Mouse (Mus musculus): ENCODE measurements around the gene Gm16223. TPM values are rescaled to one million over a fixed set of nuclear protein-coding genes. Genes with fewer than 3 reads are reported as not detected.

Gm16223 gene
- polyA plus RNA-seq (2015; fragmentation: Nextera tagmentation; extraction: Ambion mirVana), result not detected in 2 replicates

DNA sequence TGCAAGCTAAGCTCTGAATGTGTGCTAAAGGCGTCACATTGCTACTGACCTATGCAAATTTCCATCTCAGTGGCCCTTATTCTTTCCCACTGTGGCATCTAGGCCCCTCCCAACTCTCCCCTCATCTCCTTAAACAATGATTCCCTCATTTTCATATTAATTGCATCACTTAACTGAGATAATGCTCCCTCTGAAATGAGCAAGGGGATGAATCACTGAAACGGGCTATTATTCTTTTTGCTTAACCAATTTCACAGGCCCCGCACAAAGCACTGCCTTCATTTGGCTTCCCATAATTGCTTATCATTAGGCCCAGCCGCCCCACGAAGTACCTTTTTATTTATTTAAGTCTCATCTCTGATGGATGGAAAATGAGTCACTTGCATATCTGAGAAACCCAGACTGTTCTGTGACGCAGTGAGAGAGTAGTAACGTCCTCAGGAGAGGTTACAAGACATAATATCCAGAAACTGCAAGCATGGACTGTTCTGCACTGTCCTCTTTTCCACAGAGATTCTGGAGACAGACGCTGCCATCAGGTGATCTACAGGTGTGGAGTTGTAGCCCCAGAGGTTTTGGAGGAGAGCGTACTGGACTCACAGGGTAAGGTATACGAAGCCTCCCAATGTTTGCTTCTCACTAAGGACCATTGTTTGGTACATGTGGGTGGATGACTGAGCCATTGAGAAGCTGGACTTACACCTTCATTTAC, at the start of gene Gm16223:
Gene Gm16223 (plus strand): TSS at position 485 of the 712 bp plus-strand sequence.
- no peak within 1 kb of the TSS for H3K27ac ChIP-seq
- H3K9ac ChIP-seq, result no peak within 1 kb of the TSS
- no peaks in the 10 kb centered on the region for H3K4me1 ChIP-seq
- H3K4me2 ChIP-seq, result no peak within 1 kb of the TSS
- no peak for ATAC-seq (ENCODE audit: borderline replicate concordance, extremely low read depth, low FRiP score, low TSS enrichment)
- WGBS, result 73% methylated on average over 10 of the region's 10 CpGs
- no peaks in the 10 kb centered on the region for H3K27me3 ChIP-seq
- H3K36me3 ChIP-seq, result no peaks in the 10 kb centered on the region
- no peaks in the 10 kb centered on the region for H3K9me3 ChIP-seq
- no peak within 1 kb of the TSS for H3K4me3 ChIP-seq

DNA sequence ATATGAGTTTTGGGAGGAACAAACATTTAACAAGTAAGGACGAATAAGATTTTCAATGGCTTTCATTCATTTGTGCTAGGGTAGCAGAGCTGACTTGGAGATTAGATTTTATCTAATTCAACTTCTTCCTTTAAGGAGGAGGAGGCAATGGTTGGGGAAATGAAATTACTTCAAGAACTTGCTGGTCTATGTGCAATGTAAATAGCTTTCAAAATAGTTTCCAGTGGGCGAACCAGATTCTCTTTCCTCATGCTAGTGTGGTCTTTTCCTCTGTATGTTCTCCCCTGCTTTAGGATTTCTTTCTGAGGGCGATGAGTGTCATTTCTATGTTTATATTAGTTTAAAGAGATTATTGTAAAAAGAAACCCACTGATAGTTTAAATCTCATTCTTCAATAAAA, 45.7 kb upstream of the Gm16223 start:
- no peak overlapping the region for H3K9ac ChIP-seq
- no peaks in the 10 kb centered on the region for H3K9me3 ChIP-seq
- no peaks in the 10 kb centered on the region for H3K36me3 ChIP-seq
- ATAC-seq (ENCODE audit: borderline replicate concordance, extremely low read depth, low FRiP score, low TSS enrichment), result no peak
- H3K4me3 ChIP-seq, result no peak overlapping the region
- H3K27ac ChIP-seq, result no peak overlapping the region
- no peak overlapping the region for H3K4me2 ChIP-seq
- no peaks in the 10 kb centered on the region for H3K4me1 ChIP-seq
- H3K27me3 ChIP-seq, result no peaks in the 10 kb centered on the region
- WGBS, result 58% methylated on average over 3 of the region's 3 CpGs

DNA sequence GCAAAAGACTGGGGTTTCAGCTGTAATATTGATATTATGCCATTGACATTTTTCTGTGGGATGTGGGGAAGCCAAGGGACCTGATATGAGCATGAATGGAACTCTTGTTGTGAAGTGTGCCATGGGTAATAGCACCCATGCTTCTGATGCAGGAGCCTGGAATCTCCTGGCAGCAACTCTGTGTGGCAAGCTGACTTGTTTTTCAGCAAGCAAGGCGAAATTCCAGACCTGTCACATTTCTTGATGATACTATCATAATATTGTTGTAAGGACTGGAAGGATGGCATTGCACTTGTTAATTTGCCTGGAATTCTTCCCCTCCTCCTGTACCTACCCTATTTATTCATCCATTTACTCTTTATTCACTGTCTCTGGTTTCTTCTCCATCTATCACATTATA, 44.2 kb upstream of the Gm16223 start:
- 65% methylated on average over 1 of the region's 1 CpGs for WGBS
- no peaks in the 10 kb centered on the region for H3K4me1 ChIP-seq
- H3K9ac ChIP-seq, result no peak overlapping the region
- no peak overlapping the region for H3K27ac ChIP-seq
- no peak for ATAC-seq (ENCODE audit: borderline replicate concordance, extremely low read depth, low FRiP score, low TSS enrichment)
- H3K4me2 ChIP-seq, result no peak overlapping the region
- H3K36me3 ChIP-seq, result no peaks in the 10 kb centered on the region
- H3K27me3 ChIP-seq, result no peaks in the 10 kb centered on the region
- no peaks in the 10 kb centered on the region for H3K9me3 ChIP-seq
- no peak overlapping the region for H3K4me3 ChIP-seq

DNA sequence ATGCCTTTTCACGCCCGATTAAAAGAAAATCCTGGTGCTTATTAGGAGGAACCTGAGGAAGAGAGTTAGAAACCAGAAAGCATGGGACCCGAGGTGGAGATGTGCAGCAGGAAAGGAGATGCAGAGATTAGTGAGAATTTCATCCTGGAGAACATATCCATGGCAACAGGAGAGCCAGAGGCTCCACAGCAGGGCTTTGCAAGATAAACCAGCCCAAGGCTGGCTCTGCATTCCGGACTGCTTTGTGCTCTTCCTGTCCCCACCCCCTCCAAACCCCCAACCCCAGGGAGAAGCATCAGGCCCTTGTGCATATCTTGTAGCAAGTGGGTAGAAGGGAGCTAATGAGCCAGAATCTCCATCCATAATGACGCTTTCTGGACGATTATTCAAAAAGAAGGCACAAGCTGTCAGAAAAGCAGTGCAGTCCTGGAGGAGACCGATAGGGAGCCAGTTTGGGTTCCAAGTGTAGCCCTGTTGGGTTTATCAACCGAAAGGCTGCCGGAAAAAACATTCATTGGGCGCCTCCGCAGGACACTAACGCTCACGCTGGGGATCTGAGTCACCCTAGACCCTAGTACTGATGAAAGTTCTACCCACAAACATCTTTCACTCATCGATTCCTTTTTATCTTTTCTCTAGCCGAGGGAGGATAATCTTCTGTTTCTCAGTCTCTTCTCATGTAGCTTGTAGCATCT, 31.2 kb upstream of the Gm16223 start:
- WGBS, result 49% methylated on average over 15 of the region's 15 CpGs
- ATAC-seq (ENCODE audit: borderline replicate concordance, extremely low read depth, low FRiP score, low TSS enrichment), result no peak
- no peaks in the 10 kb centered on the region for H3K9me3 ChIP-seq
- no peaks in the 10 kb centered on the region for H3K27me3 ChIP-seq
- H3K9ac ChIP-seq, result no peak overlapping the region
- H3K4me2 ChIP-seq, result no peak overlapping the region
- no peak overlapping the region for H3K4me3 ChIP-seq
- H3K4me1 ChIP-seq, result no peaks in the 10 kb centered on the region
- H3K27ac ChIP-seq, result no peak overlapping the region
- no peaks in the 10 kb centered on the region for H3K36me3 ChIP-seq

DNA sequence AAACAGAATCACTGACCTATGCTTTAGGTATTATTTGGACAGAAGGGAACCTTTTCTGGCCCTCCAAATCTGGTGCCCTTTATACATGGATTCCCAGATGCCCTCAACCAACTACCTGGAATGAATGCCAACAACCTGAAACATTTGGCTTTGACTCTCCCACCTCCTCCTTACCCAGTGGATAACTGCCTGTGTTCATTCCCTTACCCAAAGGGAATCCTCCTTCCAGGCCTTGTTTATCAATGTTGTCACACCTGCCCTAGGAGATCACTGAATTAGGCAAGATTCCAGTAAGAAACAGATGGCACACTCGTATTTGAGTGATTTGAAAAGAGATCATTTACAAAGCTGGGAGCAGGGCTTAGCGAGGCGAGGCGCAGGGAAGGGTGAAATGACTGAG, 13.1 kb upstream of the Gm16223 start:
- H3K4me1 ChIP-seq, result no peaks in the 10 kb centered on the region
- H3K4me3 ChIP-seq, result no peak overlapping the region
- H3K36me3 ChIP-seq, result no peaks in the 10 kb centered on the region
- no peak overlapping the region for H3K4me2 ChIP-seq
- no peak overlapping the region for H3K9ac ChIP-seq
- H3K27me3 ChIP-seq, result no peaks in the 10 kb centered on the region
- no peaks in the 10 kb centered on the region for H3K9me3 ChIP-seq
- H3K27ac ChIP-seq, result no peak overlapping the region
- WGBS, result 76% methylated on average over 4 of the region's 4 CpGs
- no peak for ATAC-seq (ENCODE audit: borderline replicate concordance, extremely low read depth, low FRiP score, low TSS enrichment)

DNA sequence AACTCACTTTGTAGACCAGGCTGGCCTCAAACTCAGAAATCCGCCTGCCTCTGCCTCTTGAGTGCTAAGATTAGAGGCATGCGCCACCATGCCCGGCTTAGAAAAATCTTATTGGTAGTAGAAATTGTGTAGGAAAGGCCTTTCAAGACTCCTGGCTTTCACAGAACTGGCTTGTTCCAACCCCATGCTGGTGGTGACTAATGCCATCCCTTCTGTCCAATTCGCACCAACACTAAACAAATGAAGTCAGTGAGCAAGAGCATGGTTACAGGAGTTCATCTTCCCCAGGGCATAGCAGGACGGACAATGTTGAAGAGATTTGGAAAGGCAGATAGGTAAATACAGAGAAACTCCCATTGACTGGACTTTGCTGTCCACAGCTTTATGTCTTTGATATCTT, 12.6 kb upstream of the Gm16223 start:
- Histone ChIP-seq H3K4me3 (no peak overlapping the region), H3K4me2 (no peak overlapping the region), H3K27ac (no peak overlapping the region), H3K4me1 (no peaks in the 10 kb centered on the region), H3K27me3 (no peaks in the 10 kb centered on the region), H3K36me3 (no peaks in the 10 kb centered on the region), H3K9ac (no peak overlapping the region), H3K9me3 (no peaks in the 10 kb centered on the region)
- WGBS, result 81% methylated on average over 5 of the region's 5 CpGs
- ATAC-seq (ENCODE audit: borderline replicate concordance, extremely low read depth, low FRiP score, low TSS enrichment), result no peak

DNA sequence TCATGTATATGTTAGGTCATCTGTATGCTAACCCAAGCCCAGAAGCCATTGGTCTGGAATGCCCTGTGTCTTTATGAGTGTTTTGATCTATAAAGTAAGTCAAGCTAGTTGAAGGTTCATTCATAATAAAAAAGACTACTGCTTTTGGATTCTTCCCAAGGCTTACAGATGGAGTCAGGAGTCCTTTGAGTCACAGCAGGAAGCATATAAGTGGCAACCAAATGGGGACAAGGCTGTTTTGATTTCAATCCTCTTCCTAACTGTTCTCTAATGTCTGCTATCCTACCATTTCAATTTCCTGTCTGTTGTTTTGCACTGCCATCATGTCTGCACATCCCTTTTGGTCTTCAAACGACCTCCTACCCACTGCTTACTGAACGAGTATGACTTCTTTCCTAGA, 2.7 kb upstream of the Gm16223 start:
- Histone ChIP-seq H3K27ac (no peak overlapping the region), H3K4me3 (no peak overlapping the region), H3K36me3 (no peaks in the 10 kb centered on the region), H3K4me2 (no peak overlapping the region), H3K9me3 (no peaks in the 10 kb centered on the region), H3K4me1 (no peaks in the 10 kb centered on the region), H3K9ac (no peak overlapping the region), H3K27me3 (no peaks in the 10 kb centered on the region)
- no peak for ATAC-seq (ENCODE audit: borderline replicate concordance, extremely low read depth, low FRiP score, low TSS enrichment)
- 51% methylated on average over 2 of the region's 2 CpGs for WGBS

DNA sequence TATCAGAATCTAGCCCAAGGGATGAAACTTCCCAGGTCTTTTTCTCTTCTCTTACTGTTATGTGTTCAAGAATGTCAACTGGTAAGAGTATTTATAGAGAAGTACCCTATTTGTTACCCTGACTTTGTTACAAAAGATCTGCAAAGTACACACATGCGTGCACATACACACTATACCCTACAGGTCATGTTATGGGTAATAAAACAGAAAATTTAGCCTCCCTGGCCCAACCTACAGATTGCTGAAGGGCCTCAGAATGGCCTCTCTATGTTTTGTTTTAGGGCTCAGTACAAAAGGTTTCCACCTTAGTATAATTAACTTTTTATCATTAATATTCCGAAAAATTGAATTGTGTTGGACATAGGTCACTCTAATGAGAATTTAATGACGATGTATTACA, 685 bp upstream of the Gm16223 start:
- no peaks in the 10 kb centered on the region for H3K36me3 ChIP-seq
- 78% methylated on average over 3 of the region's 3 CpGs for WGBS
- ATAC-seq (ENCODE audit: borderline replicate concordance, extremely low read depth, low FRiP score, low TSS enrichment), result no peak

DNA sequence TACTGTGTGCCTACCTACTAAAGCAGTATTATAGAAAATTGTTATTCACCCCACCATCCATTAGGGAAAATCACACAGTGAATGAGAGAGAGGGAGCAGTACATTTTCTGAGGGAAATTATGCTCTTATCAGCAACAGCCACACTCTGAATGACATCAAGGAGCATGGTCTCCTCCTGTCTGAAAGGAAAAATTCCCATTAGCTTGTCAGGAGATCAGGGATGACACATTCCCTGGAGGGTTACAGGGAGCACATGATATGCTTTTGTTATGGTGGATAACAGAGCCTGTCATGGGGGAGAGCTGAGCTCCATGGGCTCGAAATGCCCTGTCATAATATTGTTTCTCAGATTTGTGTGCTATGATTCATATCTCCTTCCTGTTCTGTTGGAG, 424 bp downstream of the Gm16223 start:
- Histone ChIP-seq H3K4me1 (no peaks in the 10 kb centered on the region), H3K4me3 (no peak overlapping the region), H3K27ac (no peak overlapping the region), H3K36me3 (no peaks in the 10 kb centered on the region), H3K4me2 (no peak overlapping the region), H3K9ac (no peak overlapping the region), H3K27me3 (no peaks in the 10 kb centered on the region), H3K9me3 (no peaks in the 10 kb centered on the region)
- ATAC-seq (ENCODE audit: borderline replicate concordance, extremely low read depth, low FRiP score, low TSS enrichment), result no peak
- WGBS, result 71% methylated on average over 1 of the region's 1 CpGs

More for the DNA sequence above, 685 bp upstream of the Gm16223 start:
- H3K4me2 ChIP-seq, result no peak overlapping the region
- H3K4me1 ChIP-seq, result no peaks in the 10 kb centered on the region
- no peak overlapping the region for H3K27ac ChIP-seq
- H3K4me3 ChIP-seq, result no peak overlapping the region
- no peak overlapping the region for H3K9ac ChIP-seq
- no peaks in the 10 kb centered on the region for H3K9me3 ChIP-seq
- H3K27me3 ChIP-seq, result no peaks in the 10 kb centered on the region

DNA sequence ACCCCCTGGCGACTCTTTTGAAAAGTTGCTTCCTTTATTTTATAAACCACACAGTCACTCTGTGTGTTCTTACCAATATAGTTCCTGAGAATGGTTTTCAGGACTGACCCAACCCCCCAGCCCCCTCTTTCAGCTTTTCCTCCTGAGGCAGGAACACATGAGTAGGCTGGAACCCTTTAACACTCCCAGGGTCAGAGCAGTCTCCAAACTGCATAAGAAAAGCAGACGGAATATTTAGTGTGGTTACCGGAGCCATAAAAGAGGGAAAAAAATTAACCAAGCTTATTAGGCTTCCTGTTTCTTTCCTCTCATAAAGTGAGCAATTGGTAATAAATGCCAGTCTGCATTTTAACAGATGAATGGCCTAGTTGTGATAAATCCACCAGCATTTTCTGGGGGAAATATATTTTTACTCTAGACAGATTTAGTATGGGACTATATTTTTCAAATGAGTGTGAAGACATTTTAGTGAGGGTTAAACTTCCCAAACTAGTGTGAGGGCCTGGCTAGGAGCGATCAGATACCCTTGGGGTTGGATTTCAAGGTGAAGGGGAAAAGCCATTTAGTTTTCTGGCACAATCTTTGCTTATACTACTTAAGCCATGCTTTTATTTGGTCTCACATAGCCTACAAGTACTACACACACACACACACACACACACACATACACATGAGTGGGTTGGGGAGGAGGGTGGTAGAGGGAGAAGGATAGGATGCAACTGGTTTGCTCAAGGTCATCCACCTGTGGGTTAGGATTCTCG, 49.0 kb downstream of the Gm16223 start:
- Histone ChIP-seq H3K4me3 (no peak overlapping the region), H3K4me2 (no peak overlapping the region), H3K36me3 (no peaks in the 10 kb centered on the region), H3K9ac (no peak overlapping the region), H3K27ac (no peak overlapping the region), H3K9me3 (no peaks in the 10 kb centered on the region), H3K27me3 (no peaks in the 10 kb centered on the region), H3K4me1 (no peaks in the 10 kb centered on the region)
- ATAC-seq (ENCODE audit: borderline replicate concordance, extremely low read depth, low FRiP score, low TSS enrichment), result no peak
- WGBS, result 79% methylated on average over 5 of the region's 5 CpGs

DNA sequence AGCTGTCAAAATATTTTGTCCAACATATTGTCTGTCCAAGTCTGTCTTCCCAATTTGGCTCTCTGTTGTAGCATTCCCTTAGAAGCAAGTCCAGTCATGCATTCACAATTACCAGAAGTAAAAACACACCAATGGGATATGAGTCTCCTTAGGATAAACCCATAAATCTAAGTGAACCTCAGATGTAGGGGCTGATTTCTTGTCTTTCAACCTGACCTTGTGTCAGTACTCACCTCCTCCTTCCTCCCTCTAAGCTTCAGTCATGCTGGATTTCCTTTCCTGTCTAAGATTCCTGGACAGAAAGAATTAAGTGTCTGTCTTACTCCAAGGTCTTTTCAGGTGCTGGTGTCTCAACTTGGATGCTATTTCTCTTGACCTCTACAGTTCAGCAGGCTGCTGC, 57.8 kb downstream of the Gm16223 start:
- no peak for ATAC-seq (ENCODE audit: borderline replicate concordance, extremely low read depth, low FRiP score, low TSS enrichment)
- no peak overlapping the region for H3K9ac ChIP-seq
- no peak overlapping the region for H3K4me2 ChIP-seq
- H3K27ac ChIP-seq, result no peak overlapping the region
- no peaks in the 10 kb centered on the region for H3K27me3 ChIP-seq
- H3K4me1 ChIP-seq, result no peaks in the 10 kb centered on the region
- no peaks in the 10 kb centered on the region for H3K9me3 ChIP-seq
- no peak overlapping the region for H3K4me3 ChIP-seq
- H3K36me3 ChIP-seq, result no peaks in the 10 kb centered on the region

DNA sequence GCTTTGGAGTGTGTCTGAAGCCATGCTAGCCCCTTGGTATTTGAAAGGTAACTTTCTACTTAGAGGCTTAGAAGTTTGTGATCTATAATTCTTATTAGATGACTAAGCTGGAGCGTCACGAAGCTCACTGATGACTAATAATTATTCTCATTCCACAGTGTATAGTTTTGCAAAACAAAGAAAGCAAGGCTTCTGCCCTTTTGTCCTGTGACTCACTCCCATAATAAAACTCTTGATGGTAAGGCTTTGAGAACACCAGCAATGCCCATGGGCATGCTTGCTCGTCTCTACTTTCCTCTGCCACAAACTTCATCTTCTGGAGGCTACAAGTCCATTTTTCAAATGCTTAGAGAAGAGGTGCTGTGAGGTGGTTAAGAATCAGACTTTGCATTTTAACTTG, 87.9 kb downstream of the Gm16223 start:
- H3K4me2 ChIP-seq, result no peak overlapping the region
- no peaks in the 10 kb centered on the region for H3K9me3 ChIP-seq
- H3K27me3 ChIP-seq, result no peaks in the 10 kb centered on the region
- ATAC-seq (ENCODE audit: borderline replicate concordance, extremely low read depth, low FRiP score, low TSS enrichment), result no peak
- no peak overlapping the region for H3K4me3 ChIP-seq
- H3K27ac ChIP-seq, result no peak overlapping the region
- no peaks in the 10 kb centered on the region for H3K4me1 ChIP-seq
- WGBS, result 69% methylated on average over 3 of the region's 3 CpGs
- no peaks in the 10 kb centered on the region for H3K36me3 ChIP-seq
- H3K9ac ChIP-seq, result no peak overlapping the region

All from lung, embryonic 15.5 days (tissue).